Mouse (Mus musculus): ENCODE measurements at regions not wholly inside any gene's neighbourhood (a gene's known extent, or its start where the extent isn't known, plus 50 kb on each side); places are given as distances from the start of the nearest gene placed in this dataset.

DNA sequence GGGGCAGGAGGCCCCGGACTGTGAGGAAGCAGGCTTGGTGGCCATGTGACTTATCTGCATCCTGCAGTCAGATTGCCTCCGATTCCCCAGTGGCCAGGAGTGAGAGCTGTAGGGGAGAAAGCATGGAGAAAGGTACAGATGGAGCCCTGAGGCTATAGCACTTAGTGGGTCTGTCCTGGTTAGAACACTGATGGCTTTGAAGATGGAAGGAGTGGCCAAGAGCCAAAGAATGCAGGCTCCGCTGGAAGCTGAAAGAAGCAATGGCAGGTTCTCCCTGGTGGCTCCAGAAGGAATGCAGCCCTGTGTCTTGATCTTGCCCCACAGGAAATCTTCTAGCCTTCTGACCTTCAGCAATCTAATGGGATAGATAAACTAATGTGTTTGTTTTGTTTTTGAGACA lies 926.3 kb downstream of the 4930447A16Rik start:
- ChIA-PET CTCF (interaction anchor here (1.8 kb wide), 1 partner anchor 15 kb away, joined by 5 read pairs; no protein-coding TSS in a partner anchor), POLR2A (no interaction called here)
- ATAC-seq = no peak
- no peak for TF ChIP-seq CTCF (IDR thresholded peaks at IDR 0.05)
- H3K27me3 ChIP-seq = no peaks in the 10 kb centered on the region
- no peak for DNase-seq (ENCODE audit: low read depth, low spot score)
- in situ Hi-C loops (cut with MboI; ENCODE audit: low pct_unique_long_range_greater_than_20kb) = no loop called here

DNA sequence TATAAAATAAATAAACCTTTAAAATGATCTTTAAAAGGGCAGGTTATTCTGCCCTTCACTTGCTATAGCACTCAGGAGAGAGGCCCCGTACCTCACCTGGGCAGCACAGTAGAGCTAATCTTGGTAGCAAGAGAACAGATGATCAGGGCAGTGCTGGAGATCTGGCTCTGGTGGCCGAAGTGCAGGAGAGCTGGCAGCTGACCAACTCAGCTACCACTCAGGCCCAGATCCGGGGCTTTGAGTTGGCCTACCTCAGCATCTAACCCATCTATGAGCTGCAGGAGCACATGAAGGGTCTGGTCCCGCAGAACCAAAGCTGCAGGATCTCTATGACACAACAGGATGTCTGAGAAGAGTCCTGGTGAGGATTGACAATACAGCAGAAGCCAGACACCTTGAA lies 928.0 kb downstream of the 4930447A16Rik start:
- ATAC-seq (no peak), DNase-seq (ENCODE audit: low read depth, low spot score) (no peak)
- CTCF ChIA-PET = interaction anchor here (1.0 to 1.8 kb wide), 3 partner anchors 10 to 67 kb away, joined by 3 to 5 read pairs (median 3); no protein-coding TSS in a partner anchor
- in situ Hi-C loops (cut with MboI; ENCODE audit: low pct_unique_long_range_greater_than_20kb) = no loop called here
- no peak for TF ChIP-seq CTCF (IDR thresholded peaks at IDR 0.05)
- POLR2A ChIA-PET = interaction anchor here (0.6 kb wide), 1 partner anchor 32 kb away, joined by 12 read pairs; no protein-coding TSS in a partner anchor
- H3K27me3 ChIP-seq = no peaks in the 10 kb centered on the region

DNA sequence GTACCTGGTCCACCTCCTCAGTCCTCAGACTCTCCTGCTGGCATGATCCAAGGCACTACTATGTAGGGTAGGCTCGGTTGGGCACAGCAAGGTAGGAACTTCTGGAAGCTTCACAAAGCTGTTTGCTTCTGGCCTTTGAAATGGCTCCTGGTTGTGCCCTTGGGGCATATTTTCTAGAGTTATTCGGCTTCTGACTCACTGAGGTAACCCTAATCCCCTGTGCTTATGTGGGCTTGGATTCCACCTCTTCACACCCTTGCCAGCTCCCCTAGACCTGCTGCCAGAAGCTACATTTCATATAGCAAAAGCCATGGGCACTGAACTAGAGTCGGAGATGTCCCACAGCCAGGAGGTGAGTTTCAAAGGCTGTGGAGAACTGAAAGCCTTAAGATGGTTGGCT lies 933.7 kb downstream of the 4930447A16Rik start:
- ATAC-seq = peak; percentile 72

DNA sequence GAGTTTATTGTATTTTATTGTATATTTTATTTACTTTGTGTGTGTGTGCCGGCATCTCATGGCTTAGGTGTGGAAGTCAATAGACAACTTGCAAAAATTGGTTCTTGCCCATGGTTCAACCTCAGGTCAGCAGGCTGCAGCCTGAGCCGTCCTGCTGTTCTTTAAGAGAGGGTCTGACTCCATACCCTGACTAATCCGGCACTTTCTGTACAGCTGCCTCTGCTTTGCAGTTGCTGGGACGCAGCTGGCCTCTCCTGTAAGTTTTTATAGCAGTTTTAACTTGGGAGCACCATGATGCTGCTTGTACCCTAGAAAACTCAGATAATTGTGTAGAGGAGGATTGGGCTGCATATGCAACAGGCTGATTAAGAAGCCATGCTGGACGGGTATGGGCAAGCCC lies 938.2 kb downstream of the 4930447A16Rik start:
- ChIA-PET CTCF (interaction anchor here (1.1 kb wide), 1 partner anchor 86 kb away, joined by 3 read pairs; no protein-coding TSS in a partner anchor), POLR2A (no interaction called here)
- in situ Hi-C loops (cut with MboI; ENCODE audit: low pct_unique_long_range_greater_than_20kb) = no loop called here
- TF ChIP-seq CTCF (IDR thresholded peaks at IDR 0.05) = no peak
- DNase-seq (ENCODE audit: low read depth, low spot score) = no peak
- ATAC-seq = no peak
- no peaks in the 10 kb centered on the region for H3K27me3 ChIP-seq

More for the DNA sequence above, 933.7 kb downstream of the 4930447A16Rik start:
- H3K27me3 ChIP-seq = no peaks in the 10 kb centered on the region
- ChIA-PET POLR2A (no interaction called here), CTCF (interaction anchor here (1.0 to 1.4 kb wide), 2 partner anchors 12 to 62 kb away, joined by 3 read pairs; no protein-coding TSS in a partner anchor)
- peak; percentile 88 for DNase-seq (ENCODE audit: low read depth, low spot score)
- no peak for TF ChIP-seq CTCF (IDR thresholded peaks at IDR 0.05)
- in situ Hi-C loops (cut with MboI; ENCODE audit: low pct_unique_long_range_greater_than_20kb) = no loop called here

DNA sequence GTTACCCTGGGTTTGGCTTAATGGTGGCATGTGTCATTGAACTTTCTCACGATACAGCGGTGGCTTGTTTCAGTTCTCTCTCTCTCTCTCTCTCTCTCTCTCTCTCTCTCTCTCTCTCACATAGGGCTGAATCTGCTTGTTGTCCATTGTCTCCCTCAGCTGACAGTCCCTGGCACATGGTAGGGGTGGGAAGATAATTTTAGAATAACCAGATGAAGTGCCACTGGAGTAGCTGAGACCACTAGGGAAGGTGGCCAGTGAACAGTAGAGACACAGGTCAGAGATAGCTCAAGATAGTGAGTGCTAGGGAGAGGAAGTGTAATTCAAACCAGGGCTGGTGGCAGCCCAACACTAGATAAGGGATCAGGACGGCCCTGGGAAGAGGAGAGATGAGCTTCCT lies 938.7 kb downstream of the 4930447A16Rik start:
- ChIA-PET POLR2A (no interaction called here), CTCF (interaction anchor here (1.1 to 1.4 kb wide), 2 partner anchors 21 to 86 kb away, joined by 3 read pairs; no protein-coding TSS in a partner anchor)
- H3K27me3 ChIP-seq = no peaks in the 10 kb centered on the region
- TF ChIP-seq CTCF (IDR thresholded peaks at IDR 0.05) = no peak
- DNase-seq (ENCODE audit: low read depth, low spot score) = no peak
- ATAC-seq = no peak
- in situ Hi-C loops (cut with MboI; ENCODE audit: low pct_unique_long_range_greater_than_20kb) = no loop called here

DNA sequence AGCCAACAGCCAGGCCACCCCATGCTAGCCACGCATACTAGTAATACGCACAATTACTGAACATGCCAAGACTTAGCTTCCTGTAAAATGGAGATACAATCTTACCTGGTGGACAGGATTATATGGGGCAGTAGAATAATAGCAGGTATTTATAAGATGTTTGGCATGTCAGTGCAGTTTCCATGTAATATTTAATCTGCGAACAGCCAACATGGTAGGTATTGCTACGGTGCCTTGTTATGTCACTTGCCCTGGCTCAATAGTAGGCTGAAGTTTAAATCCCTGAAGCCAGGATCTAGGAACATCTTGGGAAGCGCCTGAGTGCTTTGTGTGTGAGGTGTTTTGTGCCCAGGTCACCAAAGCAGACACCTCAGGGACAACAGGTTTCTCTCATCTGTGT lies 942.3 kb downstream of the 4930447A16Rik start:
- no peak for ATAC-seq
- POLR2A ChIA-PET = no interaction called here

DNA sequence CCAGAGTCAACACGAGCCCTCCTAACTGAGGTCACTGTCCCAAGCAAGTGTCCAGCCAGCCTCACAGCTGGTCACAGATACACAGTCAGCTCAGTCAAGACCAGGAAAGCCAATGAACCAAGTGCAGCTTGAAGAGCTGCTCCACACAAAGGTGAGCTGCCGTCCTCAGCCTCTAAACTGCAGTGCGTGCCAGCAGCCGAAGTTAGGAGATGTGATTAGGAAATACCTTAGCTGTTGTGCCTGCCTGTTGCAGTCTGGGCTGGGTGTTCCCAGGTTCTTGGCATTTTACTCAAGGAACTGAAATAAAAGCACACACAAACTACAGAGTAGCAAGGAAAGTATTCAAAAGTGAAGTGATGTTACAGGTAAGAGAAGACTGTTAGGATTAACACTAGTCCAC lies 942.9 kb downstream of the 4930447A16Rik start:
- no peak for DNase-seq (ENCODE audit: low read depth, low spot score)
- CTCF ChIA-PET = interaction anchor here (1.2 kb wide), 1 partner anchor 18 kb away, joined by 3 read pairs; no protein-coding TSS in a partner anchor
- POLR2A ChIA-PET = no interaction called here
- ATAC-seq = no peak
- no peaks in the 10 kb centered on the region for H3K27me3 ChIP-seq
- in situ Hi-C loops (cut with MboI; ENCODE audit: low pct_unique_long_range_greater_than_20kb) = no loop called here
- no peak for TF ChIP-seq CTCF (IDR thresholded peaks at IDR 0.05)

More for the DNA sequence above, 942.3 kb downstream of the 4930447A16Rik start:
- in situ Hi-C loops (cut with MboI; ENCODE audit: low pct_unique_long_range_greater_than_20kb) = no loop called here
- H3K27me3 ChIP-seq = no peaks in the 10 kb centered on the region
- no peak for TF ChIP-seq CTCF (IDR thresholded peaks at IDR 0.05)
- CTCF ChIA-PET = interaction anchor here (1.2 kb wide), 1 partner anchor 19 kb away, joined by 3 read pairs; no protein-coding TSS in a partner anchor
- DNase-seq (ENCODE audit: low read depth, low spot score) = no peak

DNA sequence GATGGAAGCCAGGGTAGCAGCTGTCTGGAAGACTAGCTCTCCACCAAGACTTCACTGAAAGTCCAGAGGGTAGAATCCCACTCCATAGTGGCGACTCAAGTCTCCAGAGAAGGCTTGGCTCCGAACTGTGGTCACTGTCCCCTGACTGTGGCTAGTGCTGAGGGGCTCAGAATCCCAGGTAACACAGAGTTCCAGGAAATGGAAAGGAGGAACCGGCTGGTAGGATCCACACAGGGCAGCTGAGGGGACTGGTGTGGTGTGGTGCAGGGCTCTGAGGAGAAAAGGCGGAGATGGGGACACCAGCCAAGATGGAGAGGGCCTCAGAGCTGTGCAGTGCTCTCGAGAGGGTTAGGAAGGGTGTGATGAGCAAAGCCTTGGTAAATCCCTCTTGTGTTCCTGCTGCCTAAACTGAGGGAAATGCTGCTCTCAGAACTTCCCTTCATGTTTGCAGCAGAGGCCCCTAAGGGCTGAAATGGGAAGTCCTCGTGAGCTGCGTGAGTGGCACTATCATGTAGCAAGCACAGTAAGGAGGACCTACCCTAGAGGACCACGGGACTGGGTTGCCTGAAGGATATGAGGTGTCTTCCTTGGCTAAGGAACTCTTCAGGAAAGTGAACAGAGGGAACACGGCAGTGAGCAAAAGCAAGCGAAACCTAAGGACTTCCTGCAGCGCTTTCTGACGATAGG lies 946.2 kb downstream of the 4930447A16Rik start:
- DNase-seq (ENCODE audit: low read depth, low spot score) = no peak
- ChIA-PET CTCF (interaction anchor here (0.6 to 2.2 kb wide), 3 partner anchors 10 to 43 kb away, joined by 3 to 6 read pairs (median 3); no protein-coding TSS in a partner anchor), POLR2A (no interaction called here)
- in situ Hi-C loops (cut with MboI; ENCODE audit: low pct_unique_long_range_greater_than_20kb) = no loop called here
- ATAC-seq = no peak
- H3K27me3 ChIP-seq = no peaks in the 10 kb centered on the region
- TF ChIP-seq CTCF (IDR thresholded peaks at IDR 0.05) = no peak

DNA sequence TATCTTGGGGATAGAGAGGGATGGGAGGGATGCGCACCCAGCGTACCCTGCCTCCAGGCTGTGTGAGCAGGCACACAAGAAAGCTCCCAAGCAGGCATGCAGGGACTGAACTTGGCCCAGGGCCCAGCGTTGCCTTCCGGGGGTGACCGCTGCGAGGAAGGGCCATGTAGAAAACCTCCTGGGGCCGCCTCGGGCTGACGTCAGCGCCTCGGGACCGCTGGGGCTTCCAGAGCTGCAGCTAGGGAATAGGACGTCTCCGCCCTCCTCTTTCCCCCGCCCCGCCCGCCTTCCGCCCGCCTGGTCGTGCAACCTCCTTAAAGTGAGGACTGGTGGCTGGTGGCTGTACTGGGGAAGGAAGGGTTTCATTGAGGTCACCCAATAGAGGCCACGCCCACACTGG lies 948.4 kb downstream of the 4930447A16Rik start:
- ChIA-PET POLR2A (no interaction called here), CTCF (no interaction called here)
- in situ Hi-C loops (cut with MboI; ENCODE audit: low pct_unique_long_range_greater_than_20kb) = no loop called here
- DNase-seq (ENCODE audit: low read depth, low spot score) (no peak), ATAC-seq (no peak)
- no peak for TF ChIP-seq CTCF (IDR thresholded peaks at IDR 0.05)
- H3K27me3 ChIP-seq = no peaks in the 10 kb centered on the region

DNA sequence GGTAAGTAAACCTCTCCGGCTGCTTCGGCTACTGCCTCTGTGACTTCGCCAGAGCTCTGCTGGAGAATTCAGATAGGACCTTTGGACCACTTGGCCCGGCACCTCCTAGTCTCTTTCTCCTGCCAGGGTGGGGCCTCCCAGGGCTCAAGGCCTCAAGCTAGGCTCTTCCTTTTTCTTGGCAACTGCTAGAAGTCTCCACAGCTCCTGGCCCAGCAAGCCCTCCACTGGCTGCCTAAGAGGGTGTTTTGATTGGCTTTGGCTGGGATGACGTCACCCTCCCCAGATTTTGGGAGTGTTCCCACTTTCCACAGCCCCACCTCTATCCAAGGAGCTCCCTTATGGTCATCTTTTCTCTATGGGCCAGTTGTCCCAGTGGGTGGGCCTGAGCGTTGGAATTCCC lies 949.4 kb downstream of the 4930447A16Rik start:
- no peak for TF ChIP-seq CTCF (IDR thresholded peaks at IDR 0.05)
- ChIA-PET CTCF (interaction anchor here (1.4 kb wide), 1 partner anchor 30 kb away, joined by 3 read pairs; no protein-coding TSS in a partner anchor), POLR2A (no interaction called here)
- H3K27me3 ChIP-seq = no peaks in the 10 kb centered on the region
- in situ Hi-C loops (cut with MboI; ENCODE audit: low pct_unique_long_range_greater_than_20kb) = no loop called here
- ATAC-seq = no peak
- no peak for DNase-seq (ENCODE audit: low read depth, low spot score)

DNA sequence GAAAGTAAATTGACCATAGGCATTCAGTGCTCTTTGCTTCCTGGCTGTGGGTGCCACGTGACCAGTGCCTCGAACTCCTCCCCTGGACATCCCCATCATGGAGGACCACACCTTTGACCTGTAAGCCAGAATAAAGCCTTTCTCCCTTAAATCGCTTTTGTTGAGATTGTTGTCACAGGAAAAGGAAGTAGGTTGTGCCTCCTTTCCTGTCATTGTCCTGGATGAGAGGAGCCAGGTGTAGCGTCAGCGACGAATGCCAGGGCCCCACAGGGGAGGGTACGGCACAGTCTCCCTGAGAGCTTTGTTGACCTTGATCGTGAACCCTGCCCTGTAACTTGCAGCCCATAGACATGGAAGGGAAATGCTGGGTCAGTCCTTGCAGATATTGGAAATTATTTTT lies 952.8 kb downstream of the 4930447A16Rik start:
- ChIA-PET CTCF (no interaction called here), POLR2A (no interaction called here)
- no peak for ATAC-seq
- in situ Hi-C loops (cut with MboI; ENCODE audit: low pct_unique_long_range_greater_than_20kb) = no loop called here
- no peaks in the 10 kb centered on the region for H3K27me3 ChIP-seq
- no peak for DNase-seq (ENCODE audit: low read depth, low spot score)
- TF ChIP-seq CTCF (IDR thresholded peaks at IDR 0.05) = no peak

All from Patski (cell line).